Mouse (Mus musculus) midbrain, embryonic 13.5 days (tissue): ENCODE results near the gene Slc6a5. TPM values are rescaled to one million over a fixed set of nuclear protein-coding genes. Genes with fewer than 3 reads are reported as not detected.

ENCODE experiments used
- ATAC-seq: fragments of 200-750 bp; cut with Nextera tagmentation; 2 replicates; pipeline ENCODE4 v1.8.0; 2017; ENCODE audit warnings: mild to moderate bottlenecking, moderate TSS enrichment, moderate library complexity
- H3K27ac ChIP-seq: fragments of 300-500 bp; sonication (generic); 2 replicates; pipeline ENCODE4 v1.5.1; 2015; ENCODE audit warnings: inconsistent platforms, mild to moderate bottlenecking, moderate library complexity
- H3K27me3 ChIP-seq: fragments of 300-500 bp; sonication (generic); 2 replicates; pipeline ENCODE4 v1.6.1; 2015; ENCODE audit warnings: mild to moderate bottlenecking, inconsistent platforms
- H3K36me3 ChIP-seq: fragments of 300-500 bp; sonication (generic); 2 replicates; pipeline ENCODE4 v1.6.1; 2015; ENCODE audit warnings: mild to moderate bottlenecking, inconsistent platforms
- H3K4me1 ChIP-seq: fragments of 300-500 bp; sonication (generic); replicated peaks from 2 replicates; pipeline ENCODE4 v1.6.1; 2015; ENCODE audit warnings: inconsistent platforms
- H3K4me2 ChIP-seq: fragments of 300-500 bp; sonication (generic); replicated peaks from 2 replicates; pipeline ENCODE4 v1.6.1; 2015; ENCODE audit warnings: moderate library complexity, mild to moderate bottlenecking, inconsistent platforms
- H3K4me3 ChIP-seq: fragments of 300-500 bp; sonication (generic); replicated peaks from 2 replicates; pipeline ENCODE4 v1.5.1; 2015; ENCODE audit warnings: mild to moderate bottlenecking, inconsistent platforms
- H3K9ac ChIP-seq: fragments of 300-500 bp; sonication (generic); replicated peaks from 2 replicates; pipeline ENCODE4 v1.6.1; 2015; ENCODE audit warnings: mild to moderate bottlenecking, inconsistent platforms
- H3K9me3 ChIP-seq: fragments of 300-500 bp; sonication (generic); 2 replicates; pipeline ENCODE4 v1.6.1; 2016; ENCODE audit warnings: mild to moderate bottlenecking, inconsistent platforms
- whole genome bisulfite sequencing: fragments of 180-500 bp; shearing (Covaris S2); methylation state at CpG from one replicate; pipeline ENCODE4 v1.1.7; 2015; 5-methylcytosine and 5-hydroxymethylcytosine counted together
- polyA plus RNA-seq: library from polyadenylated mRNA; unstranded; fragments of >200 nt; fragmentation: Nextera tagmentation; extraction: Ambion mirVana; gene quantifications from 2 replicates; pipeline ENCODE4 v1.2.1, GENCODE M21; 2015

The Slc6a5 gene
- polyA plus RNA-seq, 1 experiment from 2014 or later: 0.32 TPM

- Histone ChIP-seq H3K27ac (no peak overlapping the region), H3K4me2 (no peak overlapping the region), H3K27me3 (no peaks in the 10 kb centered on the region), H3K9ac (no peak overlapping the region), H3K4me3 (no peak overlapping the region), H3K4me1 (0 out of 2 replicates have a peak, but pooled peaks cover 2% of the 10 kb centered on the region), H3K36me3 (no peaks in the 10 kb centered on the region), H3K9me3 (no peaks in the 10 kb centered on the region)
- WGBS: 52% methylated on average over 4 of the region's 4 CpGs
- ATAC-seq: peak; percentile 69
Measured at GRCm38 (mm10) chr7:49953546-49954181, 43.7 kb downstream of the Slc6a5 start.

- Histone ChIP-seq H3K9ac (no peak overlapping the region), H3K27me3 (no peaks in the 10 kb centered on the region), H3K9me3 (no peaks in the 10 kb centered on the region), H3K4me3 (no peak overlapping the region), H3K4me2 (no peak overlapping the region), H3K4me1 (0 out of 2 replicates have a peak, but pooled peaks cover 2% of the 10 kb centered on the region), H3K36me3 (no peaks in the 10 kb centered on the region), H3K27ac (no peak overlapping the region)
- ATAC-seq: no peak
- 80% methylated on average over 7 of the region's 7 CpGs for WGBS
Measured at GRCm38 (mm10) chr7:49954834-49955233, 44.9 kb downstream of the Slc6a5 start.

GRCm38 (mm10) chr7:49957142-49957541 is 47.2 kb downstream of the Slc6a5 start:
- WGBS: 85% methylated on average over 3 of the region's 3 CpGs
- Histone ChIP-seq H3K4me2 (no peak overlapping the region), H3K27ac (no peak overlapping the region), H3K9ac (no peak overlapping the region), H3K27me3 (no peaks in the 10 kb centered on the region), H3K4me3 (no peak overlapping the region), H3K4me1 (0 out of 2 replicates have a peak, but pooled peaks cover 2% of the 10 kb centered on the region), H3K36me3 (no peaks in the 10 kb centered on the region), H3K9me3 (no peaks in the 10 kb centered on the region)
- ATAC-seq: no peak

- H3K4me3 ChIP-seq: no peak overlapping the region
- no peak overlapping the region for H3K27ac ChIP-seq
- no peaks in the 10 kb centered on the region for H3K9me3 ChIP-seq
- H3K4me2 ChIP-seq: no peak overlapping the region
- no peaks in the 10 kb centered on the region for H3K4me1 ChIP-seq
- ATAC-seq: no peak
- H3K27me3 ChIP-seq: no peaks in the 10 kb centered on the region
- WGBS: 72% methylated on average over 2 of the region's 2 CpGs
- H3K9ac ChIP-seq: no peak overlapping the region
- no peaks in the 10 kb centered on the region for H3K36me3 ChIP-seq
Measured at GRCm38 (mm10) chr7:49963764-49964163, 53.8 kb downstream of the Slc6a5 start.

GRCm38 (mm10) chr7:49969516-49969915 is 59.6 kb downstream of the Slc6a5 start:
- Histone ChIP-seq H3K4me1 (peaks cover under 1% of the 10 kb centered on the region), H3K9me3 (no peaks in the 10 kb centered on the region), H3K27me3 (peaks cover 27% of the 10 kb centered on the region), H3K36me3 (no peaks in the 10 kb centered on the region), H3K4me2 (no peak overlapping the region), H3K4me3 (no peak overlapping the region), H3K27ac (no peak overlapping the region), H3K9ac (no peak overlapping the region)
- 0 out of 2 replicates have a peak, but pooled peaks have one; percentile 6 for ATAC-seq
- WGBS: 32% methylated on average over 4 of the region's 4 CpGs

- no peak within 1 kb of the TSS for H3K27ac ChIP-seq
- no peaks in the 10 kb centered on the region for H3K9me3 ChIP-seq
- peak within 1 kb of the TSS; percentile 64 for H3K9ac ChIP-seq
- H3K27me3 ChIP-seq: peaks cover 82% of the 10 kb centered on the region
- H3K4me2 ChIP-seq: peak within 1 kb of the TSS; percentile 95
- peak; percentile 73 for ATAC-seq
- H3K4me1 ChIP-seq: peaks cover 16% of the 10 kb centered on the region
- WGBS: under 1% methylated on average over 52 of the region's 52 CpGs
- peak within 1 kb of the TSS; percentile 57 for H3K4me3 ChIP-seq
- no peaks in the 10 kb centered on the region for H3K36me3 ChIP-seq
Measured at GRCm38 (mm10) chr7:49974841-49975440, 65.0 kb downstream of the Slc6a5 start, which contains the start of gene Nell1. TSS of gene Nell1 (plus strand) at chr7:49974864.

GRCm38 (mm10) chr7:49975441-49976121 is 65.6 kb downstream of the Slc6a5 start:
- Histone ChIP-seq H3K4me1 (peaks cover 16% of the 10 kb centered on the region), H3K27me3 (peaks cover 88% of the 10 kb centered on the region)

GRCm38 (mm10) chr7:49981511-49982227 is 71.7 kb downstream of the Slc6a5 start:
- Histone ChIP-seq H3K27ac (no peak overlapping the region), H3K4me2 (no peak overlapping the region), H3K27me3 (peaks cover 55% of the 10 kb centered on the region), H3K36me3 (no peaks in the 10 kb centered on the region), H3K9me3 (no peaks in the 10 kb centered on the region), H3K4me1 (peaks cover 5% of the 10 kb centered on the region; the same call in 1 of the 2 replicates), H3K4me3 (no peak overlapping the region), H3K9ac (no peak overlapping the region)
- ATAC-seq: peak; percentile 60
- WGBS: 7% methylated on average over 9 of the region's 9 CpGs

More at GRCm38 (mm10) chr7:49975441-49976121, 65.6 kb downstream of the Slc6a5 start:
- H3K36me3 ChIP-seq: no peaks in the 10 kb centered on the region
- WGBS: under 1% methylated on average over 40 of the region's 40 CpGs
- peak overlapping the region; percentile 57 for H3K4me3 ChIP-seq
- peak; percentile 71 for ATAC-seq
- no peaks in the 10 kb centered on the region for H3K9me3 ChIP-seq
- H3K4me2 ChIP-seq: peak overlapping the region; percentile 95
- no peak overlapping the region for H3K27ac ChIP-seq
- peak overlapping the region; percentile 64 for H3K9ac ChIP-seq

- H3K9ac ChIP-seq: no peak overlapping the region
- H3K4me3 ChIP-seq: no peak overlapping the region
- H3K4me1 ChIP-seq: peaks cover 5% of the 10 kb centered on the region; the same call in 1 of the 2 replicates
- H3K9me3 ChIP-seq: no peaks in the 10 kb centered on the region
- no peak overlapping the region for H3K4me2 ChIP-seq
- 25% methylated on average over 6 of the region's 6 CpGs for WGBS
- no peak for ATAC-seq
- H3K27me3 ChIP-seq: peaks cover 25% of the 10 kb centered on the region
- H3K27ac ChIP-seq: no peak overlapping the region
- no peaks in the 10 kb centered on the region for H3K36me3 ChIP-seq
Measured at GRCm38 (mm10) chr7:49984698-49985097, 74.8 kb downstream of the Slc6a5 start.

- Histone ChIP-seq H3K9ac (no peak overlapping the region), H3K27me3 (peaks cover 14% of the 10 kb centered on the region), H3K9me3 (no peaks in the 10 kb centered on the region), H3K27ac (no peak overlapping the region), H3K4me2 (no peak overlapping the region), H3K36me3 (no peaks in the 10 kb centered on the region), H3K4me3 (no peak overlapping the region), H3K4me1 (peaks cover 5% of the 10 kb centered on the region; the same call in 1 of the 2 replicates)
- ATAC-seq: no peak
- 89% methylated on average over 8 of the region's 8 CpGs for WGBS
Measured at GRCm38 (mm10) chr7:49985947-49986346, 76.0 kb downstream of the Slc6a5 start.

- H3K4me1 ChIP-seq: no peaks in the 10 kb centered on the region
- no peak overlapping the region for H3K27ac ChIP-seq
- H3K36me3 ChIP-seq: no peaks in the 10 kb centered on the region
- H3K4me3 ChIP-seq: no peak overlapping the region
- H3K9me3 ChIP-seq: no peaks in the 10 kb centered on the region
- no peak for ATAC-seq
- WGBS: 88% methylated on average over 4 of the region's 4 CpGs
- H3K9ac ChIP-seq: no peak overlapping the region
- H3K27me3 ChIP-seq: no peaks in the 10 kb centered on the region
- no peak overlapping the region for H3K4me2 ChIP-seq
Measured at GRCm38 (mm10) chr7:49999321-49999720, 89.4 kb downstream of the Slc6a5 start.
